Mouse (Mus musculus): ENCODE measurements around the gene Twf1.
A peak's percentile ranks its signal among the peaks of the same experiment; 100 is the strongest.

The Twf1 gene

DNA sequence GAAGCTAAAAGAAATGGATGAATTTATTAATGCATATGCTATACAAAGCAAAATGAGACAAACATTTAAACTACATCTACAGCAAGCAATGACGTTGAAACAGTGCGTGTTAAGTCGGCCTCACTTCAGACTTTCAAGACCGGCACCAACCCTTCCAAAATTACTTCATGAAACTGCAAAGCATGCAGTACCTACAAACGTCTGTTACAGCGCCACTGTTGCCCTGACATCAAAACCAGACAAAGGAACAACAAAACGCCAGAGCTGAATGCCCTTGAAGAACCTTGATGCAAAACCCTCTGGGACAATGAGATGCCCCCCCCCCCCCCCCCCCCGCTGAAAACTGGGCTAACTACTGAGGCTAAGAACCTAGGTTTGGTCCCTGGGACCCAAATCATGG, 16.9 kb downstream of the Twf1 start:
- DNase-seq (ENCODE audit: low spot score in 2 of 2) = no peak

DNA sequence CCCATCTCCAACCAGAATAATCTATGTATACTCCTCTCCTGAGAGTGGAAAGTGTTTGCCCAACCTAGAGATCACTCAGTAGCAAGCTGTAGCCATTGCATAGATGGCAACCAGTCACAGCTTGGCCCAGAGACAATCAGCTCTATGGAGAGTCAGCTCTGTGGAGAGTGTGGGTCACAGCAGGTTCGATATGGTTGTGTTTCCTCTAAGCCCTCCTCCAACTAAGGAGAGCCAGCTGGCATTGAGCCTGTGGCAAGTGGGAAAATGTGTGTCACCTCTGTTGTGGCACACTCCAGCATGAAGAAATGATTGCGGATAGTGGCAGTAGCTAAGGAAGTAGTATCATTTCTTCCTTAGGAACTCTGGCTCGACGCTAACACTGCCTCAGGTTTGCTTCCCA, 18.2 kb downstream of the Twf1 start:
- no peak for DNase-seq (ENCODE audit: low spot score in 2 of 2)

GRCm38 (mm10) chr15:94568496-94569182, 21.1 kb downstream of the Twf1 start:
- DNase-seq (ENCODE audit: low spot score in 2 of 2) = no peak

GRCm38 (mm10) chr15:94565854-94566253, 23.8 kb downstream of the Twf1 start:
- no peak for DNase-seq (ENCODE audit: low spot score in 2 of 2)

DNA sequence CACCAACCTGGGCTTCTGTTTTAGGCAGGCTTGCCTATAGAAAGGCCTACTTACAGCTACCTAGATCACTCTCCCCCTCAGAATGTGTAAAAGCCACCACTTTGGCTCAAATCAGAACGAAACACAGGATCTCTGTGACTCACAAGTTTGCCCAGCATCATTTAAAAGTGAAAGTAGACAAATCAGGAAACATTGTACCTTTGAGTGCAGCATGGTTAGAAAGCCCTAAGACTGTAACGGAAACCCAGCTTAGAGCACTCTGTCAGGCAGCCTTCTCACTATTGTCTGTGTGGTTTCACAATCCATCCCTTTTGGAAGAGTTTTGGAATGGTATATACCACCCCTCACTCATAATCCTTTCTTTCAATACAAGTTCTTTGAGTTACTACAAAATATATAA, 24.8 kb downstream of the Twf1 start:
- DNase-seq (ENCODE audit: low spot score in 2 of 2) = no peak

GRCm38 (mm10) chr15:94558895-94559656, 30.6 kb downstream of the Twf1 start:
- no peak for DNase-seq (ENCODE audit: low spot score in 2 of 2)

DNA sequence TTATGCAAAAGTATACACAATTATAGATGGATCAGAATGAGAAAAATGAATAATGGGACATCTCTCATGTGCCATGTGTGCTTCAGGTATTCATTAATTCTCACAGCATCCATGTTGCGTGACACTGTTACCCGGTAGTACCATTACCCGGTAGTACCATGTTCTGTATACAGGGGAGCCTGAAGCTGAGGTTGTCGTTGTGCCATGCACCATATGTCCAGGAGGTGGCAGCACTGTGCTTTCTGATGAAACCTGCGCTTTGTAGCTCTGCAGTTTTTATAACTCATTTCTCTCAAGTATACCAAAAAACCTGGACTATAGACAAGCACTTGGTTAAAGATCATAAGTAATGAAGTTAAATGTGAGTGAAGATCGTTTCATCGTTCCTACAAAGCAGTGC, 32.2 kb downstream of the Twf1 start:
- DNase-seq (ENCODE audit: low spot score in 2 of 2) = peak; percentile 90 to 93

DNA sequence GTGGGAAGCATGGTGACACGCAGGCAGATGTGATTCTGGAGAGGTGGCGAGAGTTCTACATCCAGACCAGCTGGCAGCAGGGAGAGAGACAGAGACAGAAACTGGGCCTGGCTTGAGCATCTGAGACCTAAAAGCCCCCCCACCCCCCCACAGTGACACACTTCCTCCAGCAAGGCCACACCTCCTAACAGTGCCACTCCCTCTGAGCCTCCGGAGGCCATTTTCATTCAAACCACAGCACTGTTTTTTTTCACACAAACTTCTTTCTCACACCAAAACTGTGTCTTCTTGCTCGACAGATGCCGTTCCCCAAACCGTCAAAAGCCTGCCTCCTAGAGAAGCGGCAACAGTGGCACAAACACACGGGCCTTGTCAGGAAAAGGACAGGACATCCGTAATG, 36.2 kb downstream of the Twf1 start:
- DNase-seq (ENCODE audit: low spot score in 2 of 2) = no peak

DNA sequence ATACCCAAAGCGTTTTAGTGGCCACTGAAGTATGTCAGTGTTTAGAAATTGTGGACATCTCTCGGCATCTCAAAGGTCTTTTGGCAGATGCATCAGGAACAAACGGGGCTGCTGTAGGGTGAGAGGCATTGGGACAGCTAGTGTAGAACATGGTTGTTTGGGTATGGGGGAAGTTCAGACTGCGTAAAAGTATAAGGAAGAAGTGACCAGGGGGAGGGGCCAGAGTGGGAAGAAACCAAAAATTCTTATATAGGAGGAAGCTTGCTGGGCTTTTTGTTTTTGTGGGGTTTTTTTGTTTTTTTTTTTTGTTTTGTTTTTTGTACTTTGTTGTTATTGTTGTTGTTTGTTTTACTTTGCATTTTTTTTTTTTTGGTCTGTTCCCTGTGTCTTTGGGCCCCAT, 44.8 kb downstream of the Twf1 start:
- DNase-seq (ENCODE audit: low spot score in 2 of 2) = no peak

- no peak for DNase-seq (ENCODE audit: low spot score in 2 of 2)
These were observed 45.5 kb downstream of the Twf1 start for GRCm38 (mm10) chr15:94544052-94544636.

DNA sequence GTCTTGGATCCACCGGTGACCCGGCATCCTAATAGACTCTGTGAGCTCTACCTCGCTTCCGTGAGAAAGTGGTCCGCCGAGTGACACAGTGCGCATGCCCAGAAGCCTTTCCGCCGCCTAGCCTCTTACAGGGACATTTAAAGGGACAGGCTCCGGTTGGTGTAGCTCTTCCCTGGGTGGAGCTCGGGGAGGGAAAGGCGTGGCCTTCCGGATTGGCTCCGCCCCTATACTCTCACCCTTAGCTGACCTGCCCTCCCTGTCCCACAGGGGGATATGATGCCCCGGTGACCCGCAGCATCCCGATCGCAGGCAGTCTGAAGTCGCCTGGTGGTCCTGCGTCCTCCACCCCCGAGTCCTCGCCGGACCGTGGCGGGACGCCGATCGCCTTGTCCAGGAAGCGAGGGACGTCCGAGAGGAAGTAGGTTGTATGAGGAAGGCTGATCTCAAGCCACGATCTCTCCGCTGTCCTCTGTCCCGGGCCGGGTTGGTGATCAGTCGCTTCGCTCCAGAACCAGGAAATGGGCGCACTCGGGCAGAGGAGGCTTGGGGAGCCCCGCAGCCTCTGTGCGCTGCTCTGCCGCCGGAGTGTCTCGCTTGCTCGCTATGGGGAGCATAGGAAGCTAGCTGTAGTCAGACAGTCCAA, 46.2 kb downstream of the Twf1 start, which contains the start of the genes Pus7l and Irak4:
TSS of gene Pus7l (minus strand) at position 139 of the 643 bp plus-strand sequence.
TSS of gene Irak4 (plus strand) at position 235 of the 643 bp plus-strand sequence.
- peak; percentile 90 to 92 for DNase-seq (ENCODE audit: low spot score in 2 of 2)

GRCm38 (mm10) chr15:94542567-94543408, 46.9 kb downstream of the Twf1 start:
- no peak for DNase-seq (ENCODE audit: low spot score in 2 of 2)

- no peak for DNase-seq (ENCODE audit: low spot score in 2 of 2)
These were observed 50.4 kb downstream of the Twf1 start for GRCm38 (mm10) chr15:94539296-94539695.

DNA sequence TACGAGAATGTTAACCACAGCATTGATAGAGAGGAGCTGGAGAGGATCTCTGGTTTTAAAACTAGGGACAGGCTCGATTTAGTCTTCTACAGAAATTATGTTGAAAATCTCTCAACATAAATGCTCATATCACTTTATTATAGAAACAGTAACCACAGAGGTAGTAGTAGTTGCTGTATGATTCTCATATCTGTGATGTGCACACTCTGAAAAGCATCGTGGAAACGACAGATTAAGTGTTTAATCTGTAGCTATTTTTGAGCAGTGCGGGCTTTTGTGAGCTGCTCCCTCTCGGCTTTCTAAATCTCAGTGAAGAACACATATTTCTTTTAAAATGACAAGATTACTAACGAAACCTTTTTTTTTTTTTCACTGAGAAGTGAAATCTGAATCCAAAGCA, 54.2 kb downstream of the Twf1 start:
- DNase-seq (ENCODE audit: low spot score in 2 of 2) = no peak

DNA sequence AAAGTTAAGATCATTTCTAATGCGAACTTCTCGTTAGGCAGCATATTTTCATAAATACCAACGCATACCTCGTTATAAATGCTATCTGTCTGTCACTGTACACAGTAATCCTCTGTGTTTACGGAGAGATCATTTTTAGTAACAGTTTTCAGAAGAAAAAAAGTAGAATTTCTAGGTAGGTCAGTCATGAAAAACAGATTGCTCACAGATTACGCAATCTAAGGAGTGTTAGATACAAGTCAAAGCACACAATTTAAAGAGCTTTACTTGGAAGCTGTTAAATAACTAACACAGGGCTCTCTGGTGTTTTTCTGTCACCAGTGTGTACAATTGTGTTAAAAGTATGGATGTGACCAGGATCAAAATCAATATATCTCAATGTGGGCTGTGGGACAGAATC, 56.7 kb downstream of the Twf1 start:
- DNase-seq (ENCODE audit: low spot score in 2 of 2) = no peak

DNA sequence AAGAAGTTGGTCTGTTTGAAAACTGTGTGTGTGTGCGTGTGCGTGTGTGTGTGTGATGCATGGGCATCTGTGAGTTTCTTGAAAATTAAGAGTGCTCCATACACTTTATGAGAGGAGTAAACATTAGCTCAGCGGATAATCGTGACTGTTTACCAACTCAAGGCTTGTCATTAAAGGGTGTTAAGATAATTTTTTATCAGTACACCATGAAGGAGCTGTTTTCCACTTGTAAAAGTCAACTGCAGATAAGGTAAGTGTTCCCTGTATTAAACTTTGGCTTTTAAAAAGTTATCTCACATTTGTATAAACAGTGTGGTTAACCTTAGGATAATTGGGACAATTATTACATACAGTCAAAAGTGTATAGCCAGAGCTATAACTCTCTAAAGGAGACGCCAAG, 57.4 kb downstream of the Twf1 start:
- DNase-seq (ENCODE audit: low spot score in 2 of 2) = no peak

GRCm38 (mm10) chr15:94530519-94530918, 59.2 kb downstream of the Twf1 start:
- no peak for DNase-seq (ENCODE audit: low spot score in 2 of 2)

Measured in frontal cortex, postnatal 36 days (tissue).